Mouse (Mus musculus): ENCODE measurements around the gene Rnf166. TPM values are rescaled to one million over a fixed set of nuclear protein-coding genes. Genes with fewer than 3 reads are reported as not detected.

The Rnf166 gene
- total RNA-seq, 2 experiments from 2014 or later: 24.3 to 27.4 TPM

DNA sequence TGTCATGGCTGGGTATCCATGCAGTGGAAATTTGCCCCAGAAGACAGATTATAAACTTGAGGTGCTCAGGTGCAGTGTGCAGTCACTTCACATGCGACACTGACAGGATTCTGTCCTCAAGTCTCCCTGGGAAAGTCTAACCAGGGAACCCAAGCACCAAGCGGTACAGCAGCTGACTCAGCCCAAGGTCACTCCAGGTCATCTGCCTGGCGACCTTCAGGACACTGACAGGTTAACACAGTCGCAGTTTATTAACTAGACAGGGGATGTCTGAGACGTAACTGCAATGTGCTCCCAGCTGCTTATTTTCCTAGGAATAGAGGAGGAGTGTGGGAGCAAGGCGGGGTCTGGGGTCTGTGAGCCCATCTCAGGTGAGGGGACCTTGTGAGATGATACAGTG lies 6.5 kb downstream of the Rnf166 start:
- no peak for DNase-seq

- no peak for DNase-seq
Measured at GRCm38 (mm10) chr8:122467816-122468215, 8.0 kb downstream of the Rnf166 start.

- DNase-seq: no peak
Measured at GRCm38 (mm10) chr8:122464985-122465384, 10.9 kb downstream of the Rnf166 start.

- DNase-seq: no peak
Measured at GRCm38 (mm10) chr8:122463651-122464640, 11.9 kb downstream of the Rnf166 start.

- no peak for DNase-seq
Measured at GRCm38 (mm10) chr8:122462510-122462909, 13.4 kb downstream of the Rnf166 start.

- DNase-seq: no peak
Measured at GRCm38 (mm10) chr8:122461473-122462148, 14.3 kb downstream of the Rnf166 start.

GRCm38 (mm10) chr8:122460524-122461472 lies 15.1 kb downstream of the Rnf166 start, which contains the start of gene Snai3:
TSS of gene Snai3 (minus strand) at chr8:122460733.
- peak; percentile 50 for DNase-seq

- DNase-seq: no peak
Measured at GRCm38 (mm10) chr8:122459990-122460389, 15.9 kb downstream of the Rnf166 start.

- peak; percentile 54 for DNase-seq
Measured at GRCm38 (mm10) chr8:122459218-122459900, 16.5 kb downstream of the Rnf166 start.

GRCm38 (mm10) chr8:122457171-122457570 lies 18.7 kb downstream of the Rnf166 start:
- no peak for DNase-seq

DNA sequence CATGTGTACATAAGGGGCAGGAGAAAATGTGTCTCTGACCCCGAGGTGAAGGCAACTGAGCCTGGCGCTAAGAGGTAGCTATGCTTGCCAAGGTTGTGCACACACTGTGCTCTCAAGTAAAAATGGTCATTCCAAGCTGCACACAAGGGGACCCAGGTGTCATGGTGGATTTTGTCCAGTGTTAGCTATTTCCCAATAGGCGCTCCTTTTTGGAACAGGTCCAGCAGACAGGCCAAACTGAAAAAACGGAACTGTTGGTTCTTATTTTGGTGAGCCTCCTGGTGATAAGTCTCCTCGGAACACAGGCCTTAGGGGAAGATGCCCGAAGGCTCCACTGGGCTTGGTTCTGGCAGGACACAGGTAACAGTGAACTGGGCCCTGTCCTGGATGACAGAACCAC lies 21.5 kb downstream of the Rnf166 start:
- no peak for DNase-seq

DNA sequence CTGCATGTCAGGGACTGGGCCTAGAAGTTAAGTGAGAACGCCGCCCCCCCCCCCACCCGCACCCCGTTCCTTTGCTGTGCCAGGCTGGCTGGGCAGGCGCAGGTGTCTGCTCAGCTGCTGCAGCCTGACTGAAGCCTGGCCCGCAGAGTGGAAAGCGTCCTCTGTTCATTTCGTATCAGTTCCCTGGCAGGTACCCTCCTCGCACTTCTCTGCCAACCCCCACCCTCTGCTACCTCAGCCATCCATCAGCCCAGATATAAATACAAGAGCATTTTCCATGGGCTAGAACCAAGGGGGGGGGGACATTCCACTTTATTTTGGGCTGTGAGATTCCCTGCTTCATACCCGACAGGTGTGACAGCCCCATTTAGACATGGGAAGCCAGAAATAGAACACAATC lies 23.7 kb downstream of the Rnf166 start:
- DNase-seq: no peak

DNA sequence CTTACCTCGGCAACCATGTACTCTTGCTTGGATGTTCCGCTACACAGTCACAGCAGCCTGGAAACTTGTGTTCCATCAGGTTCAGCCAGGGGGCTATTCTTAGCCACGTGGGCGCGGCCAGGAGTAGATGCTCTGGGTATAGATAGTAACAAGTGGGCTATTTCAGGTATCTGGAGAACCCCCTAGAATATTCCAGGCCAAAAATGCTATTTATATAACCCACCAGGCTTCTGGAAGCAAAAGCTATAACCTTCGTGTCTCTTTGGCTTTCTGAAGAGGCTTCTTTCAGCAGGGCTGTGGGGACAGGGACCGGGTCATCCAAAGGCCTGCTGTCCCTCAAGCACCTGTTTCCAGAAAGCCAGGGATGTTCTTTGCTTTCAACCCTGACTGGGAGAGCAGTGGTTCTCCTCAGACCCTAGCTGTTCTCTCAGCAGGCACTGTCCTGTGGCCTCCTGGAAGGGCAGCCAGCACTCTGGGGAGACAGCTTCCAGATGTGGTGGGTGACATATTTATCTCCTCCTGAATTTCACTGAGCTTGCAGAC lies 24.6 kb downstream of the Rnf166 start:
- DNase-seq: peak; percentile 62

DNA sequence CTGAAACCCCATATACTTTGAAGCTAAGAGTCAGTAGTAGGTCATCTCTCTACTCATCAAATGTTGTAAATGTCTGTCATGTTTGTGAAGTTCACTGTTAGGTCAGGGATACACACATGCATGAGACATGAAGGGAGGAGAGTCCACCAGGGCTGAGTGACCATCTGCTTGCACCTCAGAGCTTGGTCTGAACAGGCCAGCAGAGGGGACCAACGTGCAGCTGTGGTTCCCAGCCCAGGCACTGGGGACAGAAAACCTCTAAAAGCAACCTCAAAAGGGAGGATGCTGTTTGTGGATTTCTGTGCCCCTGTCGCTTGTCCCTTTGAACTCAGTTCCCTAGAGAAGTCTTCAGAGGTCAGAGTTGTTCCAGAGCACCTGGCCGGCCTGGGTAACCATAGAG lies 30.7 kb downstream of the Rnf166 start:
- peak; percentile 33 for DNase-seq

DNA sequence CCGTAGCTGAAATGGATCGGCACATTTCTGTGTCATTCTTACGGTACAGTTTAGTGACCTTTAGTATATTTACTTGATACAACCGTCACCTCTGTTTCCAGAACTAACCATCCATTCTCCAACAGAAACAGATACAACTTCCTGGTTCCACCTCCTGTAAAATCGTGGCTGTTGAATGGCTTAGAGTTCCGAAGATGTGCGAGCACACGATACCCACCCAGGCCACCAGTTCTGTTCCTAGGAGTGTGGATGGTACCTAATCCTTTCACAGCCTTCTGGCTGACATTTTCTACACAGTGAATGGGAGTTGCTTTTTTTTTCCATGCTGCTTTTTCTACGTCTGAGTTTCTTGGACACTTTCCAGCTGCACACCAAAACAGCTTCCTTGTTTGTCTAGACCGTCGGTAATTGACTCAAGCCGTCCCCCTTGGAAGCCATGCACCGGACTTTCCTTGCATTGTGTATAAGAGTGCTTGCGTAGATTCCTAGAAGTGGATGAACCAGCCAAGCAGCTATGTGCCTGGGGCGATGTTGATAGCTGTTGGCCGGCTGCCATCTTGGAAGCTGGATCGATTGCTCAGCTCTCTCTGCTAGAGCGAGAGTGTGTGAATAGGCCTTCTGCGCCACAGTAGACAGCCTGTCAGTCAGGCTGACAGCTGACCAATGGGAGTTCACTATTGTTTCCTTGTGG lies 31.7 kb downstream of the Rnf166 start:
- peak; percentile 93 for DNase-seq

- peak; percentile 99 for DNase-seq
Measured at GRCm38 (mm10) chr8:122443262-122444006, 32.4 kb downstream of the Rnf166 start, which contains the start of gene Mvd. TSS of gene Mvd (minus strand) at chr8:122443422.

DNA sequence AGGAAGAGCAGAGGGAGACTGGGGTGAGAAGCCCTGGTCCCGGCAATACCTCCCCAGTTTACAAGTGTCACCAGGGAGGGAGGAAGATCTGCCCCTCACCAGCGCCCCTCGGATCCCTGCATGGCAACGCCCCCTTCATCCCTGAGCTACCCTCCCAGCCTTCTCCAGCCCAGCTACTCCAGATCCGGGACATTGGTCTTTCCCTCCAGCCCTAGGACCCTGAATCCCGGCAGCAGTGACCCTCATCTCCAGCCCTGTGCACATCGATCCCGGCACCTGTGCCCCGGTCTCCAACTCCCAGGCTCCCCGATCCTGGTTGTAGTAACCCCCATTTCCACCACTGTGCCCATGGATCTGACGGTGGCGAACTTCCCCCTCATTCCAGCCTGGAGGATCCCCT lies 33.1 kb downstream of the Rnf166 start:
- no peak for DNase-seq

DNA sequence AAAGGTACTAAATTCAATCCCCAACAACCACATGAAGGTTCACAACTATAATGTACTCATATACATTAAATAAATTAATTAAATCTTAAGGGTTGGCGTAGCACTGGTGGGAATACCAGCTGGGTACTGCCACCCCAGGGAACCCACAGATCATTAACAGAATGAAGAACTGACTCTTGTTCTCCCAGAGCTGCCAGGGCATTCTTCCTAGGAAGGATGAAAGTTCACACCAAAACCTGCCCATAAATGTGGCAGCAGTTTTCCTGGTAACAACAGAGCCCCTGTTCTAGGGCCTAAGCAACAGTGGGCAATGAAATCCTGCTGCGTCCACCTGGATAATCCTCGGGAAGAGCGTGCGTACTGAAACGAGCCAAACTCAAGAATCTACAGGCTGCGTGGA lies 33.5 kb downstream of the Rnf166 start:
- DNase-seq: no peak

DNA sequence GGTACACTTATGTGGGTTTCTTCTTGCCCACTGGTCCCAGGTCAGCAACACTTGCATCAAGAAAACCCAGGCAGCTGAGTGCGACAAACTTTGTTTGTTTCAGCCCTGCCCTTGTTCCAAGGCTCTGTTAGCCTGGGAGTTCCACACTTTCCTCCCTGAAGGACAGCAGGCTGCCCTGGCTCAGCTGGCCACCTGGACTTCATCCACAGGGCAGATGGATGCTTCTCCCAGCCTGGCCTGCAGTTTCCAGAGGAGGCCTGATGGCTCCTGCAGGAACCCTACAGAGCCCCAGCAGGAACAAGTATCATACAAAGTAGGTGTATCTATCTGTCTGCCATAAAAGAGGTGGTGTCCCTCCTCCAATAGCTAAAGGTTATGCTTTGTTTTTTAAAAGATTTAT lies 34.5 kb downstream of the Rnf166 start:
- DNase-seq: no peak

- no peak for DNase-seq
Measured at GRCm38 (mm10) chr8:122439336-122439735, 36.5 kb downstream of the Rnf166 start.

All from heart, postnatal 4 days (tissue).